Mouse (Mus musculus) testis, adult 2 months (tissue): Measurements from ENCODE around the gene Gm20425.

Experiments used
- CTCF ChIP-seq: fragments of 200-500 bp; IDR thresholded peaks from 2 replicates; pipeline ENCODE4 v1.5.1; 2012; ENCODE audit warnings: low read depth, mild to moderate bottlenecking, inconsistent platforms, low read length, moderate library complexity; ENCODE audit not compliant: control insufficient read depth, insufficient read depth, insufficient replicate concordance
- POLR2A ChIP-seq: fragments of 200-500 bp; IDR thresholded peaks from 2 replicates; pipeline ENCODE4 v1.6.1; 2012; ENCODE audit warnings: low read depth, mild to moderate bottlenecking, inconsistent platforms, low read length, moderate library complexity; ENCODE audit not compliant: control insufficient read depth

DNA sequence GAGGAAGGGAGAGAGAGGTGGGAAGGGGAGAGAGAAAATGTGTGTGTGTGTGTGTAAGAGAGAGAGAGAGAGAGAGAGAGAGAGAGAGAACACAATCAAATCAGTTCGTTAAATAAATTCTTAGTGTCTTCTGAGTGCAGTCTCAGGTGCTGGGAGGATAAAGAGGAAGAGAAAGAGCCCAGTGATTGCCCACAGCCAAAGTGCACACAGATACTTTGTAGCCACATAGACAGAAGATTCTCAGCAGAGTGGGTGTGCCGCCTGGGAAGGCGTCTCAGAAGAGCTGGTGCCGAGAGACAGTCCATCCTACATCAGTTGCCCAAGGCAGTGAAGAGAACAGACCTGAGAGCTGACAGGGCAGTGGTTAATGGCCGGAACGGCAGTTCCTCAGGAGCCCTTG is 15.8 kb downstream of the Gm20425 start:
- TF ChIP-seq CTCF (no peak), POLR2A (no peak)
